Mouse (Mus musculus) ZHBTc4 (cell line): ENCODE data around the gene Zfp655.
"Not testable (repeated sequence)": the region's sequence is repeated elsewhere in the genome, so short reads cannot be mapped to it uniquely, and the experiment has no call there.

ENCODE experiments used
- DNase-seq: peaks from one replicate; pipeline ENCODE4 v3.0.0-alpha.2; 2011; ENCODE audit warnings: low read depth, low spot score

Gene Zfp655

GRCm38 (mm10) chr5:145222840-145223239, 8.7 kb upstream of the Zfp655 start:
- DNase-seq = peak; percentile 55

GRCm38 (mm10) chr5:145223395-145223794, 8.1 kb upstream of the Zfp655 start:
- DNase-seq = no peak

- DNase-seq = no peak
Observed at GRCm38 (mm10) chr5:145226453-145226852, 5.1 kb upstream of the Zfp655 start.

GRCm38 (mm10) chr5:145229283-145229682, 2.2 kb upstream of the Zfp655 start:
- DNase-seq = not testable (repeated sequence)

- no peak for DNase-seq
Observed at GRCm38 (mm10) chr5:145230641-145231040, 874 bp upstream of the Zfp655 start.

- peak; percentile 47 for DNase-seq
Observed at GRCm38 (mm10) chr5:145231893-145232411, 437 bp downstream of the Zfp655 start.

- DNase-seq = peak; percentile 76
Observed at GRCm38 (mm10) chr5:145234636-145235035, 3.1 kb downstream of the Zfp655 start.

- DNase-seq = no peak
Observed at GRCm38 (mm10) chr5:145249520-145249919, 18.0 kb downstream of the Zfp655 start.

GRCm38 (mm10) chr5:145273568-145273967, 42.1 kb downstream of the Zfp655 start:
- DNase-seq = not testable (repeated sequence)

- no peak for DNase-seq
Observed at GRCm38 (mm10) chr5:145279948-145280347, 48.4 kb downstream of the Zfp655 start.

- peak; percentile 98 for DNase-seq
Observed at GRCm38 (mm10) chr5:145280371-145281143, 49.0 kb downstream of the Zfp655 start, which contains the start of gene Zscan25. Zscan25 (plus strand) TSS chr5:145280500.

GRCm38 (mm10) chr5:145288382-145288781, 56.9 kb downstream of the Zfp655 start:
- no peak for DNase-seq

- DNase-seq = no peak
Observed at GRCm38 (mm10) chr5:145290697-145291096, 59.2 kb downstream of the Zfp655 start.

GRCm38 (mm10) chr5:145292398-145292797, 60.9 kb downstream of the Zfp655 start:
- DNase-seq = no peak
